Mouse (Mus musculus) embryonic fibroblast, embryonic 13.5 days (primary cell): ENCODE data around the gene Cmtm6.

Experiments used
- CTCF ChIP-seq: IDR thresholded peaks from 2 replicates; pipeline ENCODE4 v1.5.1; 2011; ENCODE audit warnings: mild to moderate bottlenecking, control low read depth, low read length, moderate library complexity, borderline replicate concordance; ENCODE audit not compliant: insufficient read depth
- POLR2A ChIP-seq: IDR thresholded peaks from 2 replicates; pipeline ENCODE4 v1.6.1; 2011; ENCODE audit warnings: low read depth, mild to moderate bottlenecking, control low read depth, low read length, moderate library complexity

GRCm38 (mm10) chr9:114798845-114799244 is 67.9 kb downstream of the Cmtm6 start:
- TF ChIP-seq CTCF (no peak), POLR2A (no peak)
